Mouse (Mus musculus): ENCODE measurements around the gene Fam49a. TPM values are rescaled to one million over a fixed set of nuclear protein-coding genes. Genes with fewer than 3 reads are reported as not detected.
A peak's percentile ranks its signal among the peaks of the same experiment; 100 is the strongest.

Fam49a gene
- polyA plus RNA-seq, 1 experiment from 2014 or later = 48.9 TPM

DNA sequence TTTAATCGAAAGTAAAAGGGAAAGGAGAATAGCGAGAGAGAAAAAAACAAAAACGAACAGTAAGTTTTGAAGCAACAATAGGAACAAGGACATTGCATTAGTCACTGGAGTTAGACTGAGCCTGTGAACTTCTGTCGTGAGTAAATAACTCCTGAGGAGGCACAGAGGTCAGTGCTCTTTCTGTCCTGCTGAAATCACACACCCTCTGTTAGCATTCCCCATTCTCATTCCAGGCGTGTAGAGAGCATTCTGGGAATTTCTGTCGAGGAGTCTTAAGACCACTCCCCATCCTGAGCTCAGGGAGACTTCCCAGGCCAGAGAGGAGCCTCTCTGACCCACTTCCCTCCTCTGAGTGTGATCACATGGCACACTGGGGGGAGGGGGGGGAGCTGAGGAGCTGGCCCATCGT lies 16.5 kb downstream of the Fam49a start:
- WGBS (ENCODE audit: insufficient replicate concordance) = 62% methylated on average over 7 of the region's 7 CpGs
- Histone ChIP-seq H3K4me1 (ENCODE audit: control insufficient read depth, insufficient read depth, low read length) (peaks cover 38% of the 10 kb centered on the region), H3K27me3 (ENCODE audit: control insufficient read depth, insufficient read depth, low read length) (no peaks in the 10 kb centered on the region), H3K9me3 (replicated peaks; ENCODE audit: control insufficient read depth, low read length) (no peaks in the 10 kb centered on the region), H3K4me3 (ENCODE audit: low read depth, low read length) (no peak overlapping the region), H3K9ac (ENCODE audit: low read depth, low read length) (no peak overlapping the region), H3K4me2 (no peak overlapping the region), H3K36me3 (ENCODE audit: control insufficient read depth, insufficient read depth, low read length) (0 out of 2 replicates have a peak, but pooled peaks cover 2% of the 10 kb centered on the region), H3K27ac (ENCODE audit: low read depth, low read length) (no peak overlapping the region)
- no peak for ATAC-seq (replicated peaks; ENCODE audit: insufficient number of reproducible peaks, low FRiP score, low TSS enrichment)

DNA sequence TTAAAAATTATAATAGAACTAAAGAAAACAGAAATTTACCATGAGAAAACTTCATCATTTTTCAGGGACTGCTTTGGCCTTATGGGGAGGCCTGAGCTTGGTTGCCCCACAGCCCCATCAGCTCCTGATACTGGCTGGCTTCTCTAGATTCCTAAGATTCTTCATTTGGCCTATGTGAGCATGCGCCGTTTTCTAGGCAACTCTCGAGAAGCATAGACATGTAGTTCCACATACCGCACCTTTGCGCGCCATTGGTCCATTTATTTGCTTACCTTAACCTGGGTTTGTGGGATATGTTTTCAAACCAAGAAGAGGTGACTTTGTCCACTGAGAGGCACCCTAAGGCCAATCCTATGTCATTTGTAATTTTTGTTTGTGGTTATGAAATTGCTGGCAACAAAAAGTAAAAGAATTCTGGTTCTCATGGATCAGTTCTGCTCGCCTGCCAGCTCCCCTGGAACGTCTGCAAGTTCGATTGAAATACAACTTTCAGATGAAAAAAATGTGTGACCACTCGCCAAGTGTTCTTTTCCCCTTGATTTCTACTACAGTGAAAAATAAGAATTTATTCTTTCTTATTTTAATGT lies 21.9 kb downstream of the Fam49a start:
- no peak overlapping the region for H3K27ac ChIP-seq (ENCODE audit: low read depth, low read length)
- ATAC-seq (replicated peaks; ENCODE audit: insufficient number of reproducible peaks, low FRiP score, low TSS enrichment) = no peak
- H3K4me1 ChIP-seq (ENCODE audit: control insufficient read depth, insufficient read depth, low read length) = peaks cover 16% of the 10 kb centered on the region
- no peak overlapping the region for H3K4me2 ChIP-seq
- WGBS (ENCODE audit: insufficient replicate concordance) = 72% methylated on average over 10 of the region's 10 CpGs
- no peaks in the 10 kb centered on the region for H3K27me3 ChIP-seq (ENCODE audit: control insufficient read depth, insufficient read depth, low read length)
- H3K9me3 ChIP-seq (replicated peaks; ENCODE audit: control insufficient read depth, low read length) = no peaks in the 10 kb centered on the region
- no peak overlapping the region for H3K9ac ChIP-seq (ENCODE audit: low read depth, low read length)
- H3K4me3 ChIP-seq (ENCODE audit: low read depth, low read length) = no peak overlapping the region
- H3K36me3 ChIP-seq (ENCODE audit: control insufficient read depth, insufficient read depth, low read length) = no peaks in the 10 kb centered on the region

DNA sequence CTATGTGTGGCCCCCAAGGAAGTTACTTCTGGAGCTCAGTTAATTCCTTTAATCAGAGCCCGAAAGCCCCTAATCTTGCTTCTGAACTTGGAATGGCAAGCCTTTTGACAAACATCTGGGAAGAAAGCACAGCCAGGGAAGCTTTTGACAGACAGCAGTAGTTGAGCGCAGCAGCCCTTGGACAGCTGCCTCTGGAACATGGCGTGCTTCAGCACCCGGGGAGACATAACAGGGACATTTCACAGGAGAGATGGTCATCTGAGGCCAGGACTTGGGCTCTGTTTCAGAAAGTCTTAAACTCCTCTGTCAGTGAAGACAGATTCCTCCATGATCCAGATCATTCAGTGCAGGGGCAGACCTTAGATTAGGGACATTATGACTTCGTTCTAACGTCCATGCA lies 22.6 kb downstream of the Fam49a start:
- Histone ChIP-seq H3K27me3 (ENCODE audit: control insufficient read depth, insufficient read depth, low read length) (no peaks in the 10 kb centered on the region), H3K36me3 (ENCODE audit: control insufficient read depth, insufficient read depth, low read length) (no peaks in the 10 kb centered on the region), H3K27ac (ENCODE audit: low read depth, low read length) (no peak overlapping the region), H3K4me1 (ENCODE audit: control insufficient read depth, insufficient read depth, low read length) (peaks cover 18% of the 10 kb centered on the region), H3K4me2 (no peak overlapping the region), H3K9me3 (replicated peaks; ENCODE audit: control insufficient read depth, low read length) (no peaks in the 10 kb centered on the region), H3K9ac (ENCODE audit: low read depth, low read length) (no peak overlapping the region), H3K4me3 (ENCODE audit: low read depth, low read length) (no peak overlapping the region)
- ATAC-seq (replicated peaks; ENCODE audit: insufficient number of reproducible peaks, low FRiP score, low TSS enrichment) = no peak
- 52% methylated on average over 6 of the region's 6 CpGs for WGBS (ENCODE audit: insufficient replicate concordance)

DNA sequence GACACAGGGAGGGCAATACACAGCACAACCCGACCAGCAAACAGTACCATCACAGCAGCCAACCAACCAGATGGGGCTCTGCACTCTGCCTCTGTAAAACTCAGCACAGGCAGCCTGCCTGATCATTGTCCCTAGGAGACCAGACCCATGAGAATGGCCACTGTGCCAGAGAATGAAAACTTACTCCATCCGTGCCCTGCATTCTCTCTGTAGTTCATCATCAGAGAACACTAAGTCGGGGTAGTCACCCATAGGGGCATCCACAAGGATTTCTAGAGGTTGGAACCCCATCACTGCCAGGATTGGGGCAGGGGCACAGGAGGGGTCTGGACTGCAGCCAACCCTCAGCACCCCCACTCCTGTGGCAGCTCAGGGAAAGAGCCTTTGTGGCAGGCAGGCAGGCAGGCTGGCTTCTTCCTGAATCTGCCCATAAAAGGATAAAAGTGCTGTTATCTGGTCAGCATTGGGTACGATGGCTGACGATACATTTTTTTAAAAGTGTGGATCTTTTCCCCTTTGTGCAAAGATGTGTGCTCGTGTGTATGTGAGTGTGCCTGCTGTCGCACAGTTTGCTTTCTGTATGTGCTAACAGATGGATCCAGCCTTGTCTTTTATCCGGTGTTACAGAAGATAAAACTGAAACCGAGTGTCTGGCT lies 25.3 kb downstream of the Fam49a start:
- Histone ChIP-seq H3K4me1 (ENCODE audit: control insufficient read depth, insufficient read depth, low read length) (peaks cover 27% of the 10 kb centered on the region), H3K4me2 (peak overlapping the region; percentile 51), H3K9ac (ENCODE audit: low read depth, low read length) (peak overlapping the region; percentile 62), H3K9me3 (replicated peaks; ENCODE audit: control insufficient read depth, low read length) (no peaks in the 10 kb centered on the region), H3K27me3 (ENCODE audit: control insufficient read depth, insufficient read depth, low read length) (no peaks in the 10 kb centered on the region), H3K4me3 (ENCODE audit: low read depth, low read length) (no peak overlapping the region), H3K27ac (ENCODE audit: low read depth, low read length) (peak overlapping the region; percentile 46), H3K36me3 (ENCODE audit: control insufficient read depth, insufficient read depth, low read length) (no peaks in the 10 kb centered on the region)
- WGBS (ENCODE audit: insufficient replicate concordance) = 28% methylated on average over 9 of the region's 9 CpGs
- ATAC-seq (replicated peaks; ENCODE audit: insufficient number of reproducible peaks, low FRiP score, low TSS enrichment) = 0 out of 2 replicates have a peak, but pooled peaks have one; percentile 23

DNA sequence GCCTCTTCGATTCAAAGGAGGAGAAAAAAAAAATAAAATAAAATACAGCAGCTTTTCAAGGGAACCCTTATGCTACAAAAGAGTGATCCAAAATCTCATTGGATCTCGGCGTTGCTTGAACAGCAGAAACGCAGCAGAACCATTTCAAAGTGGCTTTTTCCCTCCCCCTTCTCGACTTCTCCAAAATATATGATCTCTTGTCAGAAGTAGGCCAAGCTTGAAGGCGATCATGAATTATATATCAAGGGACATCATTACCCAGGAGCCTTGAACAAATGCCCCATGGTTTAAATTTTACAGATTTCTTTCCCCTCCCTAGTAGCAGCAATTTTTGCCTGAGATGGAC lies 25.8 kb downstream of the Fam49a start:
- H3K27me3 ChIP-seq (ENCODE audit: control insufficient read depth, insufficient read depth, low read length) = no peaks in the 10 kb centered on the region
- no peak for ATAC-seq (replicated peaks; ENCODE audit: insufficient number of reproducible peaks, low FRiP score, low TSS enrichment)
- H3K4me1 ChIP-seq (ENCODE audit: control insufficient read depth, insufficient read depth, low read length) = peaks cover 28% of the 10 kb centered on the region
- no peaks in the 10 kb centered on the region for H3K36me3 ChIP-seq (ENCODE audit: control insufficient read depth, insufficient read depth, low read length)
- peak overlapping the region; percentile 46; the same call in 1 of the 2 replicates for H3K27ac ChIP-seq (ENCODE audit: low read depth, low read length)
- H3K4me2 ChIP-seq = peak overlapping the region; percentile 51
- H3K4me3 ChIP-seq (ENCODE audit: low read depth, low read length) = no peak overlapping the region
- WGBS (ENCODE audit: insufficient replicate concordance) = 71% methylated on average over 6 of the region's 6 CpGs
- H3K9me3 ChIP-seq (replicated peaks; ENCODE audit: control insufficient read depth, low read length) = no peaks in the 10 kb centered on the region
- H3K9ac ChIP-seq (ENCODE audit: low read depth, low read length) = peak overlapping the region; percentile 62

DNA sequence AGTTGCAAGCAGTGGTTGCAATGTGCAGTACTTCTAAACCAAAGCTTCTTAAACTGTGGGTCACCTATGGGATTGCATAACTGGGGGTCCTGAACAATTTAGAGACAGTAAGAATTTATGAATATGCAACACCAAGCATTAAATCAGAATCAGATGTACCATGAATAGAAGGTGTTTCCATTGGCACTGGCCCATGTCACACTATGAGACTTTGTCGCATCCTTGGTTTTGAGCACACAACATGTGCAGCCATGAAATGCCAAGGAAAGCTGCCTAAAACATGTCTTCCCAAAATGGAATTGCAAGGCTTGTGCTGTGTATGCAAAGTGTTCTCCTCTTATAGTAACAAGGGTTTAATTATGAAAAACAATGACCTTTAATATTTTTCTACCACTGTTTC lies 26.6 kb downstream of the Fam49a start:
- Histone ChIP-seq H3K4me1 (ENCODE audit: control insufficient read depth, insufficient read depth, low read length) (peaks cover 34% of the 10 kb centered on the region), H3K36me3 (ENCODE audit: control insufficient read depth, insufficient read depth, low read length) (no peaks in the 10 kb centered on the region), H3K27me3 (ENCODE audit: control insufficient read depth, insufficient read depth, low read length) (no peaks in the 10 kb centered on the region), H3K9me3 (replicated peaks; ENCODE audit: control insufficient read depth, low read length) (no peaks in the 10 kb centered on the region), H3K4me2 (no peak overlapping the region), H3K4me3 (ENCODE audit: low read depth, low read length) (no peak overlapping the region), H3K9ac (ENCODE audit: low read depth, low read length) (no peak overlapping the region), H3K27ac (ENCODE audit: low read depth, low read length) (no peak overlapping the region)
- 86% methylated on average over 1 of the region's 1 CpGs for WGBS (ENCODE audit: insufficient replicate concordance)
- no peak for ATAC-seq (replicated peaks; ENCODE audit: insufficient number of reproducible peaks, low FRiP score, low TSS enrichment)

DNA sequence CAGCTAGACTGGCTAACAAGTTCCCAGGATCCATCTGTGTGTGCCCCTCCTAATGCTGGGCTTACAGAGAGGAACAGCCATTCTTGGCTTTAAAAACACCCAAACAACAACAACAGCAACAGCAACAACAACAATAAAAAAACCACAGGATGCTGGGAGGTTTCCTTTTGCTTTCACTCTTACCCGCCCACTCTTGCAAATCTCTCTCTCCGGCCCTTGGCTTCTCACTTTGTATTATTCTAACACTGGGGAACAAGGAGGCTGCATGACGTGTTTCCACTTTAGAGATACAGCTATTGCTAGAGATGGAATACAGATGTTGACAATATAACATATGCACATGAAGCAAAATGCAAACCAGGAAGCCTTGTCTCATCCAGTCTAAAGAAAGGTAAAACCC lies 27.7 kb downstream of the Fam49a start:
- H3K4me3 ChIP-seq (ENCODE audit: low read depth, low read length) = no peak overlapping the region
- no peak for ATAC-seq (replicated peaks; ENCODE audit: insufficient number of reproducible peaks, low FRiP score, low TSS enrichment)
- H3K27ac ChIP-seq (ENCODE audit: low read depth, low read length) = no peak overlapping the region
- no peaks in the 10 kb centered on the region for H3K9me3 ChIP-seq (replicated peaks; ENCODE audit: control insufficient read depth, low read length)
- no peaks in the 10 kb centered on the region for H3K36me3 ChIP-seq (ENCODE audit: control insufficient read depth, insufficient read depth, low read length)
- H3K4me1 ChIP-seq (ENCODE audit: control insufficient read depth, insufficient read depth, low read length) = peaks cover 34% of the 10 kb centered on the region
- H3K27me3 ChIP-seq (ENCODE audit: control insufficient read depth, insufficient read depth, low read length) = no peaks in the 10 kb centered on the region
- 68% methylated on average over 3 of the region's 3 CpGs for WGBS (ENCODE audit: insufficient replicate concordance)
- H3K4me2 ChIP-seq = no peak overlapping the region
- H3K9ac ChIP-seq (ENCODE audit: low read depth, low read length) = no peak overlapping the region

DNA sequence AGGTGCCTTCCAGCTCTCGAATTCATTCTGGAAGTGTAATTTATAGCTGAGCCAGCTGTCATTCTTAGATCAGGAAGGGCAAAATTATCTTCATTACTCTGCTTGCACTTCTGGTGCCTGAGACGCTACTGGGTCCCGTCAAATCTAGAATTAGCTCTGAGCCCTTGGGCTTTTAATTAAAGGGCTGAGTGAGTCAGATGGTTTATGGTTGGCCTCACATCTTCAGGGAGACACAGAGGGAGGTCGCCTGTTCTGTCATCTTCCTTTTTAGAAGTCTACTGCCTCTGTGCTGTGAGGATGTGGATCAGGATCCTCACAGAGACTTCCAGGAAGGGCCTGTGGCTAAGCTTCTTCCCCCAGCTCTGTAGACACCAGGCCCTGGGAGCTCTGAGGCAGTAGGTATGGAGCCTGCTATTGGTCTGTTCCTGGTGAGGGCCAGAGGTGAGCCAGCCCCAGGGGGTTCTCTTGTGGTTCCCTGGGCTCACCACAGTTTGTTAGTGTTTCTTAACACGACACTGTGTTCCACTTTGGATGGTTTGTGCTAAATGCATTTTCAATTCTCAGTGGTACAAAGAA lies 30.2 kb downstream of the Fam49a start:
- Histone ChIP-seq H3K4me3 (ENCODE audit: low read depth, low read length) (no peak overlapping the region), H3K4me1 (ENCODE audit: control insufficient read depth, insufficient read depth, low read length) (peaks cover 37% of the 10 kb centered on the region), H3K36me3 (ENCODE audit: control insufficient read depth, insufficient read depth, low read length) (no peaks in the 10 kb centered on the region), H3K27me3 (ENCODE audit: control insufficient read depth, insufficient read depth, low read length) (no peaks in the 10 kb centered on the region), H3K27ac (ENCODE audit: low read depth, low read length) (0 out of 2 replicates have a peak overlapping the region, but pooled peaks have one; percentile 15), H3K9me3 (replicated peaks; ENCODE audit: control insufficient read depth, low read length) (no peaks in the 10 kb centered on the region), H3K9ac (ENCODE audit: low read depth, low read length) (no peak overlapping the region), H3K4me2 (no peak overlapping the region)
- no peak for ATAC-seq (replicated peaks; ENCODE audit: insufficient number of reproducible peaks, low FRiP score, low TSS enrichment)
- whole genome bisulfite sequencing (ENCODE audit: insufficient replicate concordance) = 36% methylated on average over 5 of the region's 5 CpGs

All from heart, embryonic 11.5 days (tissue).